Mouse (Mus musculus) Patski (cell line): ENCODE data around the gene Lrrc8a. TPM values are rescaled to one million over a fixed set of nuclear protein-coding genes. Genes with fewer than 3 reads are reported as not detected.

ENCODE experiments used
- ATAC-seq: fragments of 100-300 bp; one replicate; pipeline ENCODE4 v1.8.0; 2021
- CTCF ChIA-PET: fragments of 350-600 bp; sonication (Branson Sonifier 250); formaldehyde crosslinking; loops from one replicate; lab custom pipeline; 2022; ENCODE audit warnings: inconsistent platforms; lab: Charles Lee
- POLR2A ChIA-PET: fragments of 350-600 bp; sonication (Branson Sonifier 250); formaldehyde crosslinking; loops from one replicate; lab custom pipeline; 2022; ENCODE audit warnings: antibody characterized with exemption, inconsistent platforms; lab: Charles Lee
- DNase-seq: peaks from one replicate; pipeline ENCODE4 v3.0.0-alpha.2; 2011; ENCODE audit warnings: low read depth, low spot score
- H3K27me3 ChIP-seq: fragments of 371-371 bp; one replicate; pipeline ENCODE4 v1.5.1; 2021
- CTCF ChIP-seq: fragments of 100-300 bp; IDR thresholded peaks from one replicate; pipeline ENCODE4 v1.5.1; 2021
- in situ Hi-C: fragments of 300-500 bp; cut with MboI; formaldehyde crosslinking; loops from 3 replicates; pipeline ENCODE4 v1.11.1; 2018; ENCODE audit warnings: low pct_unique_long_range_greater_than_20kb, mixed read lengths
- polyA plus RNA-seq: library from polyadenylated mRNA; unstranded; gene quantifications from one replicate; pipeline ENCODE4 v1.2.3, GENCODE M21; 2021

Lrrc8a gene
- polyA plus RNA-seq, 1 experiment from 2014 or later = 19.3 TPM

GRCm38 (mm10) chr2:30266392-30266941 lies 29.0 kb downstream of the Lrrc8a start:
- CTCF ChIA-PET = interaction anchor here (1.3 to 2.0 kb wide), 2 partner anchors 29 to 93 kb away, joined by 3 to 4 read pairs; partner anchors contain the start of gene Lrrc8a
- ATAC-seq = peak; percentile 34

GRCm38 (mm10) chr2:30267466-30267865 lies 30.0 kb downstream of the Lrrc8a start:
- POLR2A ChIA-PET = no interaction called here
- ATAC-seq = no peak
- no peak for TF ChIP-seq CTCF
- CTCF ChIA-PET = interaction anchor here (1.3 to 2.0 kb wide), 2 partner anchors 30 to 94 kb away, joined by 3 to 4 read pairs; partner anchors contain the start of gene Lrrc8a
- no peak for DNase-seq
- H3K27me3 ChIP-seq = no peaks in the 10 kb centered on the region
- in situ Hi-C loops = loop anchor here (10.0 kb wide), 1 partner anchor 93 kb away; the partner anchor contains the start of genes Endog and Spout1

More at GRCm38 (mm10) chr2:30266392-30266941, 29.0 kb downstream of the Lrrc8a start:
- in situ Hi-C loops = loop anchor here (10.0 kb wide), 1 partner anchor 92 kb away; the partner anchor contains the start of genes Endog and Spout1
- DNase-seq = no peak
- POLR2A ChIA-PET = interaction anchor here (0.8 to 1.5 kb wide), 4 partner anchors 9 to 90 kb away, joined by 3 to 7 read pairs (median 3); partner anchors contain the start of genes Dolk and Nup188
- TF ChIP-seq CTCF = no peak
- H3K27me3 ChIP-seq = no peaks in the 10 kb centered on the region

GRCm38 (mm10) chr2:30268371-30268770 lies 30.9 kb downstream of the Lrrc8a start:
- no peak for DNase-seq
- POLR2A ChIA-PET = no interaction called here
- in situ Hi-C loops = loop anchor here (10.0 kb wide), 1 partner anchor 94 kb away; the partner anchor contains the start of genes Endog and Spout1

GRCm38 (mm10) chr2:30269241-30269990 lies 31.9 kb downstream of the Lrrc8a start:
- DNase-seq (no peak), ATAC-seq (no peak)
- no peak for TF ChIP-seq CTCF
- POLR2A ChIA-PET = interaction anchor here (0.9 kb wide), 1 partner anchor 27 kb away, joined by 3 read pairs; no protein-coding TSS in a partner anchor
- no peaks in the 10 kb centered on the region for H3K27me3 ChIP-seq
- in situ Hi-C loops = loop anchor here (10.0 kb wide), 1 partner anchor 95 kb away; the partner anchor contains the start of genes Endog and Spout1
- CTCF ChIA-PET = interaction anchor here (1.6 kb wide), 1 partner anchor 108 kb away, joined by 3 read pairs; no protein-coding TSS in a partner anchor

More at GRCm38 (mm10) chr2:30268371-30268770, 30.9 kb downstream of the Lrrc8a start:
- CTCF ChIA-PET = no interaction called here
- no peaks in the 10 kb centered on the region for H3K27me3 ChIP-seq
- no peak for TF ChIP-seq CTCF
- no peak for ATAC-seq

- ChIA-PET POLR2A (interaction anchor here (0.9 kb wide), 1 partner anchor 28 kb away, joined by 3 read pairs; no protein-coding TSS in a partner anchor), CTCF (interaction anchor here (1.2 to 1.6 kb wide), 2 partner anchors 92 to 108 kb away, joined by 3 read pairs; partner anchors contain the start of gene Spout1)
- H3K27me3 ChIP-seq = no peaks in the 10 kb centered on the region
- ATAC-seq = peak; percentile 56
- in situ Hi-C loops = no loop called here
- DNase-seq = no peak
- peak; percentile 88 for TF ChIP-seq CTCF
These were observed 32.6 kb downstream of the Lrrc8a start for GRCm38 (mm10) chr2:30270134-30270533.

- TF ChIP-seq CTCF = no peak
- ATAC-seq (no peak), DNase-seq (no peak)
- H3K27me3 ChIP-seq = no peaks in the 10 kb centered on the region
- in situ Hi-C loops = no loop called here
- ChIA-PET CTCF (no interaction called here), POLR2A (interaction anchor here (0.7 to 1.6 kb wide), 2 partner anchors 9 to 17 kb away, joined by 3 read pairs; no protein-coding TSS in a partner anchor)
These were observed 43.2 kb downstream of the Lrrc8a start, which contains the start of gene Gm28038 for GRCm38 (mm10) chr2:30280743-30281142. Gene Gm28038 (plus strand): TSS chr2:30281043.

- no peaks in the 10 kb centered on the region for H3K27me3 ChIP-seq
- ChIA-PET CTCF (no interaction called here), POLR2A (interaction anchor here (1.6 kb wide), 1 partner anchor 10 kb away, joined by 3 read pairs; no protein-coding TSS in a partner anchor)
- TF ChIP-seq CTCF = no peak
- in situ Hi-C loops = no loop called here
- DNase-seq (no peak), ATAC-seq (no peak)
These were observed 44.1 kb downstream of the Lrrc8a start for GRCm38 (mm10) chr2:30281651-30282050.

- ATAC-seq (no peak), DNase-seq (no peak)
- no peak for TF ChIP-seq CTCF
- H3K27me3 ChIP-seq = no peaks in the 10 kb centered on the region
- ChIA-PET POLR2A (no interaction called here), CTCF (no interaction called here)
- in situ Hi-C loops = no loop called here
These were observed 45.7 kb downstream of the Lrrc8a start for GRCm38 (mm10) chr2:30283193-30283592.

- in situ Hi-C loops = no loop called here
- H3K27me3 ChIP-seq = no peaks in the 10 kb centered on the region
- DNase-seq (no peak), ATAC-seq (no peak)
- no peak for TF ChIP-seq CTCF
- POLR2A ChIA-PET = no interaction called here
- CTCF ChIA-PET = no interaction called here
These were observed 47.5 kb downstream of the Lrrc8a start for GRCm38 (mm10) chr2:30285004-30285403.
